Mouse (Mus musculus): Measurements from ENCODE around the gene Xiap. TPM values are rescaled to one million over a fixed set of nuclear protein-coding genes. Genes with fewer than 3 reads are reported as not detected.
"Not testable (repeated sequence)": the region's sequence is repeated elsewhere in the genome, so short reads cannot be mapped to it uniquely, and the experiment has no call there.

The Xiap gene
- polyA plus RNA-seq (2015; fragmentation: Nextera tagmentation; extraction: Ambion mirVana): 10.1 and 10.2 TPM in 2 replicates

DNA sequence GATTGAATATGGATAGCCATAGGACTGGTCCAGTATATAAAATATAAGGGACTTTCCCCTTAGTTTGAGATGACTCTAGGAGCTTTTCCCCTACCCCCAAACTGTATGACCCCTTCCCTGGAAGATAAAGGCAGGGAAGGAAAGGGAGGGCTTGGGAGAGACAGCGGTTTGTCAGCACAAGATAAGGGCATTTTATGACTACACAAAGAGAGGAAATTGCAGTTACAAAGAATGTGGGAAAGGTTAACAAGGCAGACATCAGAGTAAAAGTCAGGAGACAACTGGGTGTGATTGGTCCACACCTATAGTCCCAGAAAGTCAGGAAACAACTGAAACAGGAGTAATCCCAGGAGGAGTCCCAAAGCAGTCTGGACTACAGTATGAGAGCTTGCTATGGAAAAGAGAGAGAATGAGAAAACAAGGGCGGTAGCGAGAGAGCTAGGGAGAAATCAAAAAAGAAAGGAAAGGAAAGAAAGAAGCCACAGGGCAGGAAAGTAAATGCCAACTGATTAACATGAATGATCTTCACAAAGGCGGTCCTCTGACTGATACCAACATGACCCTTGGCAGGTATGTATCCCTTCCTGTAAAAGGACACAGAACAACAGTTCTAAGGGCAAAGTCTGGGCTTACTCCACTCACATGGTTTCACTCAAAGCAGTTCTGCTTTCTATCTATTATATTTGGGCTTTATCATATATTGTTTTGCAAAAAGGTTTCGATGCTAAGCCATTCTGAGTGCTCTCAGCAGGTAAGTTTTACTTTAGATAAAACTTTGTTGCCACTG lies at the start of gene Xiap:
Xiap (plus strand) TSS at position 398 of the 787 bp plus-strand sequence.
- H3K9ac ChIP-seq: no peak within 1 kb of the TSS
- H3K27me3 ChIP-seq (replicated peaks): no peaks in the 10 kb centered on the region
- H3K36me3 ChIP-seq: no peaks in the 10 kb centered on the region
- no peak for ATAC-seq (ENCODE audit: extremely low read depth, insufficient number of reproducible peaks, low FRiP score, low TSS enrichment)
- 55% methylated on average over 5 of the region's 5 CpGs for WGBS
- no peaks in the 10 kb centered on the region for H3K4me1 ChIP-seq
- H3K9me3 ChIP-seq: no peaks in the 10 kb centered on the region
- peak within 1 kb of the TSS; percentile 18; the same call in 1 of the 2 replicates for H3K4me2 ChIP-seq
- peak within 1 kb of the TSS; percentile 48 for H3K27ac ChIP-seq (replicated peaks)
- no peak within 1 kb of the TSS for H3K4me3 ChIP-seq

DNA sequence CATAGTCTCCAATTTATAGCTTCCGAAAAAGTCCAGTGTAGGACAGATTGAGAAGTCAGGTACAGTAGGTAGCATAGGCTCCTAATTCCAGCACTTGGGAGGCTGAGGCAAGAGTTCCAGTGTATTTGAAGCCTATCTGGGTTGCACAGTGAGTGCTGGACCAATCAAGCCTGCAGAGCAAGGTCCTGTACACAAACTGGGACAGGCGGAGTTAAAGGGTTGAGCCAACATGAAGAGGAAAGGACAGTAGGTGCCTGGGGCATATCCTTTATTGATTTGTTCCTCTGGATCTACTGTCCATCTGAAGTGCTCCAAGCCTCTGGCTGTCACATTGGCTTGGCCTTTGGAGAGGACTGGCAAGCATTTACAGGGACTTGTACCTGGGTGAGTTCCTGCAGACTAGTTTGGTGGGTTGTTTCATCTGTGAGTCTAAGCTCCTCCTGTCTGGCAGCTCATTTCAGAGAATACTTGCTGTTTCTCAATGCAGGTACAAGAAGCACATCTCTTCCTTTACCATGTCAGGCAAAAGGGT lies 46.7 kb upstream of the Xiap start:
- Histone ChIP-seq H3K4me3 (no peak overlapping the region), H3K27ac (replicated peaks) (no peak overlapping the region), H3K9me3 (no peaks in the 10 kb centered on the region), H3K36me3 (no peaks in the 10 kb centered on the region), H3K4me1 (no peaks in the 10 kb centered on the region), H3K27me3 (replicated peaks) (no peaks in the 10 kb centered on the region), H3K4me2 (no peak overlapping the region), H3K9ac (no peak overlapping the region)
- ATAC-seq (ENCODE audit: extremely low read depth, insufficient number of reproducible peaks, low FRiP score, low TSS enrichment): no peak
- WGBS: 78% methylated on average over 2 of the region's 2 CpGs

GRCm38 (mm10) chrX:42013776-42014175 lies 45.7 kb upstream of the Xiap start:
- Histone ChIP-seq H3K9me3 (no peaks in the 10 kb centered on the region), H3K36me3 (no peaks in the 10 kb centered on the region), H3K9ac (no peak overlapping the region), H3K27me3 (replicated peaks) (no peaks in the 10 kb centered on the region), H3K27ac (replicated peaks) (no peak overlapping the region), H3K4me2 (no peak overlapping the region), H3K4me3 (no peak overlapping the region), H3K4me1 (no peaks in the 10 kb centered on the region)
- 39% methylated on average over 3 of the region's 3 CpGs for WGBS
- ATAC-seq (ENCODE audit: extremely low read depth, insufficient number of reproducible peaks, low FRiP score, low TSS enrichment): no peak

GRCm38 (mm10) chrX:42014502-42014901 lies 45.0 kb upstream of the Xiap start:
- Histone ChIP-seq H3K4me1 (no peaks in the 10 kb centered on the region), H3K4me3 (no peak overlapping the region), H3K9me3 (no peaks in the 10 kb centered on the region), H3K27ac (replicated peaks) (no peak overlapping the region), H3K9ac (no peak overlapping the region), H3K27me3 (replicated peaks) (no peaks in the 10 kb centered on the region), H3K4me2 (no peak overlapping the region), H3K36me3 (no peaks in the 10 kb centered on the region)
- no peak for ATAC-seq (ENCODE audit: extremely low read depth, insufficient number of reproducible peaks, low FRiP score, low TSS enrichment)
- 52% methylated on average over 3 of the region's 3 CpGs for WGBS

GRCm38 (mm10) chrX:42018030-42018429 lies 41.4 kb upstream of the Xiap start:
- 70% methylated on average over 1 of the region's 1 CpGs for WGBS
- no peaks in the 10 kb centered on the region for H3K36me3 ChIP-seq
- H3K4me3 ChIP-seq: no peak overlapping the region
- H3K4me2 ChIP-seq: no peak overlapping the region
- ATAC-seq (ENCODE audit: extremely low read depth, insufficient number of reproducible peaks, low FRiP score, low TSS enrichment): no peak
- no peaks in the 10 kb centered on the region for H3K9me3 ChIP-seq
- no peak overlapping the region for H3K27ac ChIP-seq (replicated peaks)
- no peaks in the 10 kb centered on the region for H3K27me3 ChIP-seq (replicated peaks)
- no peak overlapping the region for H3K9ac ChIP-seq
- no peaks in the 10 kb centered on the region for H3K4me1 ChIP-seq

- no peaks in the 10 kb centered on the region for H3K27me3 ChIP-seq (replicated peaks)
- H3K4me3 ChIP-seq: no peak overlapping the region
- ATAC-seq (ENCODE audit: extremely low read depth, insufficient number of reproducible peaks, low FRiP score, low TSS enrichment): no peak
- WGBS: 49% methylated on average over 2 of the region's 2 CpGs
- no peak overlapping the region for H3K4me2 ChIP-seq
- no peak overlapping the region for H3K9ac ChIP-seq
- no peaks in the 10 kb centered on the region for H3K36me3 ChIP-seq
- H3K9me3 ChIP-seq: no peaks in the 10 kb centered on the region
- H3K4me1 ChIP-seq: no peaks in the 10 kb centered on the region
- H3K27ac ChIP-seq (replicated peaks): no peak overlapping the region
Measured at GRCm38 (mm10) chrX:42019441-42019840, 40.0 kb upstream of the Xiap start.

GRCm38 (mm10) chrX:42025802-42026440 lies 33.6 kb upstream of the Xiap start:
- WGBS: 80% methylated on average over 2 of the region's 3 CpGs
- H3K27me3 ChIP-seq (replicated peaks); H3K36me3 ChIP-seq; H3K4me1 ChIP-seq; H3K4me3 ChIP-seq; ATAC-seq (ENCODE audit: extremely low read depth, insufficient number of reproducible peaks, low FRiP score, low TSS enrichment); H3K4me2 ChIP-seq; H3K27ac ChIP-seq (replicated peaks); H3K9ac ChIP-seq; H3K9me3 ChIP-seq: not testable (repeated sequence)

DNA sequence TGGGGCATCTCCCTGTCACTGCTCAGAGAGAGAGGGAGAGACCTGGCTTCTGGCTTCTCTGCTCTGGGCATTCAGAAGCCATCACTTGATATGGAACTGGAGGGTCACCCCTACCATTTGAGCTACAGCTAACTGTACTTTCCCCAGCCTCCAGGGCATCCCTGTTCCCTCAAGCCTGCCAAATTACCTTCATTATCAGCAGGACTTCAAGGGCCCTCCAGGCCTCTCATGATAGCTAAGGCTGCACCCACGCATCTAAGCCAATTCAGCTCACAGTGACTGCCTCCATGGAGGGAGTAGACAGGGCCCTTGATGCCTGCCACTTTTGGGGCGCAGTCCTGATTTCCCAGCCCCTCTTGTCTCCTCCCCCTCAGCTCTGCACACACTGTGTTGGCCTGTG lies 32.5 kb upstream of the Xiap start:
- H3K27me3 ChIP-seq (replicated peaks); H3K36me3 ChIP-seq; H3K9me3 ChIP-seq; H3K4me2 ChIP-seq; H3K9ac ChIP-seq; H3K4me1 ChIP-seq; H3K4me3 ChIP-seq: not testable (repeated sequence)
- WGBS: 49% methylated on average over 2 of the region's 2 CpGs
- H3K27ac ChIP-seq (replicated peaks): peak overlapping the region; percentile 50; the same call in 1 of the 2 replicates
- peak; percentile 31; the same call in 1 of the 2 replicates for ATAC-seq (ENCODE audit: extremely low read depth, insufficient number of reproducible peaks, low FRiP score, low TSS enrichment)

- no peaks in the 10 kb centered on the region for H3K9me3 ChIP-seq
- H3K27ac ChIP-seq (replicated peaks): no peak overlapping the region
- H3K4me3 ChIP-seq: no peak overlapping the region
- H3K27me3 ChIP-seq (replicated peaks): no peaks in the 10 kb centered on the region
- peak overlapping the region; percentile 19; the same call in 1 of the 2 replicates for H3K4me2 ChIP-seq
- 23% methylated on average over 8 of the region's 8 CpGs for WGBS
- no peak for ATAC-seq (ENCODE audit: extremely low read depth, insufficient number of reproducible peaks, low FRiP score, low TSS enrichment)
- H3K36me3 ChIP-seq: no peaks in the 10 kb centered on the region
- H3K4me1 ChIP-seq: no peaks in the 10 kb centered on the region
- no peak overlapping the region for H3K9ac ChIP-seq
Measured at GRCm38 (mm10) chrX:42033111-42033693, 26.3 kb upstream of the Xiap start.

GRCm38 (mm10) chrX:42033911-42034310 lies 25.6 kb upstream of the Xiap start:
- H3K4me1 ChIP-seq: no peaks in the 10 kb centered on the region
- no peaks in the 10 kb centered on the region for H3K27me3 ChIP-seq (replicated peaks)
- no peak overlapping the region for H3K27ac ChIP-seq (replicated peaks)
- no peak overlapping the region for H3K4me3 ChIP-seq
- ATAC-seq (ENCODE audit: extremely low read depth, insufficient number of reproducible peaks, low FRiP score, low TSS enrichment): no peak
- 63% methylated on average over 7 of the region's 7 CpGs for WGBS
- no peaks in the 10 kb centered on the region for H3K9me3 ChIP-seq
- H3K36me3 ChIP-seq: no peaks in the 10 kb centered on the region
- H3K4me2 ChIP-seq: no peak overlapping the region
- no peak overlapping the region for H3K9ac ChIP-seq

GRCm38 (mm10) chrX:42039481-42039880 lies 20.0 kb upstream of the Xiap start:
- H3K27me3 ChIP-seq (replicated peaks): no peaks in the 10 kb centered on the region
- ATAC-seq (ENCODE audit: extremely low read depth, insufficient number of reproducible peaks, low FRiP score, low TSS enrichment): no peak
- no peaks in the 10 kb centered on the region for H3K36me3 ChIP-seq
- no peak overlapping the region for H3K4me2 ChIP-seq
- H3K4me1 ChIP-seq: no peaks in the 10 kb centered on the region
- WGBS: 63% methylated on average over 4 of the region's 6 CpGs
- H3K9me3 ChIP-seq: no peaks in the 10 kb centered on the region
- H3K4me3 ChIP-seq: no peak overlapping the region
- H3K27ac ChIP-seq (replicated peaks): no peak overlapping the region
- no peak overlapping the region for H3K9ac ChIP-seq

All from heart, embryonic 13.5 days (tissue).